Mouse (Mus musculus) bone marrow, adult 2 months (tissue): ENCODE measurements around the gene Lhfpl3.

Source experiments
- CTCF ChIP-seq: fragments of 200-500 bp; IDR thresholded peaks from 2 replicates; pipeline ENCODE4 v1.5.1; 2011; ENCODE audit warnings: low read length, control low read depth; ENCODE audit not compliant: control insufficient read depth, insufficient read depth
- POLR2A ChIP-seq: fragments of 200-500 bp; IDR thresholded peaks from 2 replicates; pipeline ENCODE4 v1.6.1; 2011; ENCODE audit warnings: low read depth, mild to moderate bottlenecking, control low read depth, low read length, borderline replicate concordance; ENCODE audit not compliant: control insufficient read depth

- no peak for TF ChIP-seq CTCF
- TF ChIP-seq POLR2A: no peak
Observed at GRCm38 (mm10) chr5:22757261-22757660, 11.4 kb downstream of the Lhfpl3 start.
